Mouse (Mus musculus) urinary bladder, adult 2 months (tissue): ENCODE measurements around the gene Fam222a. TPM values are rescaled to one million over a fixed set of nuclear protein-coding genes. Genes with fewer than 3 reads are reported as not detected.

Experiments
- DNase-seq: peaks from one replicate; pipeline ENCODE4 v3.0.0; 2022; ENCODE audit warnings: low spot score
- polyA plus RNA-seq: library from polyadenylated mRNA; depleted of rRNA; stranded (reverse); fragments of >200 nt; gene quantifications from 2 replicates; pipeline ENCODE4 v1.2.3, GENCODE M21; 2012; rRNA removed

Fam222a gene
- polyA plus RNA-seq, 1 experiment = 0.17 TPM

- no peak for DNase-seq
Observed at GRCm38 (mm10) chr5:114656305-114656704, 88.5 kb downstream of the Fam222a start.

- DNase-seq = no peak
Observed at GRCm38 (mm10) chr5:114657426-114657825, 89.6 kb downstream of the Fam222a start.

GRCm38 (mm10) chr5:114658255-114658654 lies 90.4 kb downstream of the Fam222a start, which contains the start of gene Trpv4:
Gene Trpv4 (minus strand): TSS chr5:114658421.
- no peak for DNase-seq

GRCm38 (mm10) chr5:114661029-114661428 lies 93.2 kb downstream of the Fam222a start:
- DNase-seq = no peak

Other genes with a start within 250 kb of the Fam222a start
- 134 and 142 TPM in 2 replicates for gene Kctd10, start 187.5 kb upstream of the Fam222a start, polyA plus RNA-seq
- 35.2 and 38.5 TPM in 2 replicates for gene Ube3b, start 187.4 kb upstream of the Fam222a start, polyA plus RNA-seq
- 17.0 and 17.4 TPM in 2 replicates for gene Mmab, start 124.0 kb upstream of the Fam222a start, polyA plus RNA-seq
- 26.6 and 30.2 TPM in 2 replicates for gene Mvk, start 123.7 kb upstream of the Fam222a start, polyA plus RNA-seq
- 58.9 and 66.3 TPM in 2 replicates for gene Trpv4, start 90.4 kb downstream of the Fam222a start, polyA plus RNA-seq
- gene Gltp, start 123.0 kb downstream of the Fam222a start, polyA plus RNA-seq = 172 and 192 TPM in 2 replicates
- 24.0 and 24.4 TPM in 2 replicates for gene Tchp, start 139.7 kb downstream of the Fam222a start, polyA plus RNA-seq
- gene Ankrd13a, start 206.7 kb downstream of the Fam222a start, polyA plus RNA-seq = 55.6 and 63.2 TPM in 2 replicates
- 37.5 and 46.6 TPM in 2 replicates for gene Git2, start 207.5 kb downstream of the Fam222a start, polyA plus RNA-seq